Mouse (Mus musculus) liver, postnatal 0 days (tissue): ENCODE measurements at regions not wholly inside any gene's neighbourhood (a gene's known extent, or its start where the extent isn't known, plus 50 kb on each side); places are given as distances from the start of the nearest gene placed in this dataset.
A peak's percentile ranks its signal among the peaks of the same experiment; 100 is the strongest.

Source experiments
- ATAC-seq: fragments of 200-750 bp; cut with Nextera tagmentation; 2 replicates; pipeline ENCODE4 v1.8.0; 2017; ENCODE audit warnings: mild to moderate bottlenecking, moderate library complexity
- DNase-seq: peaks from one replicate; pipeline ENCODE4 v3.0.0-alpha.2; 2016
- H3K27ac ChIP-seq: fragments of 300-500 bp; sonication (generic); 2 replicates; pipeline ENCODE4 v1.5.1; 2014; ENCODE audit warnings: antibody characterized with exemption, moderate library complexity, mild to moderate bottlenecking, low read depth
- H3K27me3 ChIP-seq: fragments of 300-500 bp; sonication (generic); 2 replicates; pipeline ENCODE4 v1.6.1; 2014; ENCODE audit warnings: low read length, control low read depth, mixed read lengths; ENCODE audit not compliant: insufficient read depth
- H3K36me3 ChIP-seq: fragments of 300-500 bp; sonication (generic); replicated peaks from 2 replicates; pipeline ENCODE4 v1.6.1; 2014; ENCODE audit warnings: mild to moderate bottlenecking, control low read depth, low read length, moderate library complexity, mixed read lengths; ENCODE audit not compliant: insufficient read depth
- H3K4me1 ChIP-seq: fragments of 300-500 bp; sonication (generic); 2 replicates; pipeline ENCODE4 v1.6.1; 2014; ENCODE audit warnings: antibody characterized with exemption, mild to moderate bottlenecking, control low read depth; ENCODE audit not compliant: insufficient read depth
- H3K4me2 ChIP-seq: fragments of 300-500 bp; sonication (generic); 2 replicates; pipeline ENCODE4 v1.6.1; 2014; ENCODE audit warnings: low read depth, mild to moderate bottlenecking, low read length, moderate library complexity, mixed read lengths
- H3K4me3 ChIP-seq: fragments of 300-500 bp; sonication (generic); 2 replicates; pipeline ENCODE4 v1.5.1; 2014; ENCODE audit warnings: low read depth, low read length
- H3K9ac ChIP-seq: fragments of 300-500 bp; sonication (generic); replicated peaks from 2 replicates; pipeline ENCODE4 v1.6.1; 2014; ENCODE audit warnings: mild to moderate bottlenecking, moderate library complexity
- H3K9me3 ChIP-seq: fragments of 300-500 bp; sonication (generic); 2 replicates; pipeline ENCODE4 v1.6.1; 2016; ENCODE audit warnings: mild to moderate bottlenecking, control low read depth, low read length, mixed read lengths
- CTCF ChIP-seq: sonication (generic); IDR thresholded peaks from 2 replicates; pipeline ENCODE4 v1.5.1; 2016; ENCODE audit warnings: antibody characterized with exemption, low read depth
- EP300 ChIP-seq: IDR thresholded peaks from 2 replicates; pipeline ENCODE4 v1.6.1; 2016; ENCODE audit warnings: antibody characterized with exemption, low read depth, mild to moderate bottlenecking
- WGBS: fragments of 180-500 bp; shearing (Covaris S2); extraction: QIAGEN DNeasy Blood & Tissue Kit; methylation state at CpG from one replicate; pipeline ENCODE4 v1.1.7; 2014; ENCODE audit not compliant: insufficient replicate concordance; 5-methylcytosine and 5-hydroxymethylcytosine counted together

GRCm38 (mm10) chr13:116795041-116795440, 230.3 kb downstream of the Parp8 start:
- DNase-seq = no peak
- 33% methylated on average over 2 of the region's 2 CpGs for WGBS
- H3K36me3 ChIP-seq = no peaks in the 10 kb centered on the region

GRCm38 (mm10) chr13:116781616-116782015, 243.7 kb downstream of the Parp8 start:
- Histone ChIP-seq H3K4me3 (no peak overlapping the region), H3K27me3 (no peaks in the 10 kb centered on the region), H3K9ac (no peak overlapping the region), H3K4me2 (no peak overlapping the region), H3K36me3 (no peaks in the 10 kb centered on the region), H3K9me3 (no peaks in the 10 kb centered on the region), H3K4me1 (no peaks in the 10 kb centered on the region), H3K27ac (no peak overlapping the region)
- DNase-seq = no peak
- no peak for ATAC-seq
- no peak for TF ChIP-seq EP300
- no peak for TF ChIP-seq CTCF

More at GRCm38 (mm10) chr13:116795041-116795440, 230.3 kb downstream of the Parp8 start:
- no peak for ATAC-seq
- Histone ChIP-seq H3K4me3 (no peak overlapping the region), H3K9me3 (no peaks in the 10 kb centered on the region), H3K4me1 (no peaks in the 10 kb centered on the region), H3K4me2 (no peak overlapping the region), H3K27ac (no peak overlapping the region), H3K9ac (no peak overlapping the region), H3K27me3 (no peaks in the 10 kb centered on the region)
- TF ChIP-seq CTCF = no peak
- TF ChIP-seq EP300 = no peak

- H3K27me3 ChIP-seq = no peaks in the 10 kb centered on the region
- H3K9me3 ChIP-seq = no peaks in the 10 kb centered on the region
- H3K36me3 ChIP-seq = no peaks in the 10 kb centered on the region
- WGBS = 63% methylated on average over 3 of the region's 3 CpGs
- ATAC-seq (no peak), DNase-seq (no peak)
- no peak overlapping the region for H3K27ac ChIP-seq
- TF ChIP-seq CTCF (no peak), EP300 (no peak)
- H3K4me3 ChIP-seq = no peak overlapping the region
- no peaks in the 10 kb centered on the region for H3K4me1 ChIP-seq
- H3K4me2 ChIP-seq = no peak overlapping the region
- no peak overlapping the region for H3K9ac ChIP-seq
Observed at GRCm38 (mm10) chr13:116765491-116765890, 259.8 kb downstream of the Parp8 start.

- Histone ChIP-seq H3K4me2 (no peak overlapping the region), H3K27me3 (no peaks in the 10 kb centered on the region), H3K9me3 (no peaks in the 10 kb centered on the region), H3K4me3 (no peak overlapping the region), H3K36me3 (no peaks in the 10 kb centered on the region), H3K27ac (no peak overlapping the region), H3K4me1 (no peaks in the 10 kb centered on the region), H3K9ac (no peak overlapping the region)
- ATAC-seq = no peak
- TF ChIP-seq EP300 (no peak), CTCF (no peak)
- 80% methylated on average over 2 of the region's 2 CpGs for WGBS
- DNase-seq = no peak
Observed at GRCm38 (mm10) chr13:116759912-116760311, 265.4 kb downstream of the Parp8 start.

- Histone ChIP-seq H3K9me3 (no peaks in the 10 kb centered on the region), H3K9ac (no peak overlapping the region), H3K4me2 (no peak overlapping the region), H3K27ac (no peak overlapping the region), H3K4me3 (no peak overlapping the region), H3K36me3 (no peaks in the 10 kb centered on the region), H3K27me3 (no peaks in the 10 kb centered on the region), H3K4me1 (no peaks in the 10 kb centered on the region)
- 58% methylated on average over 4 of the region's 4 CpGs for WGBS
- DNase-seq = no peak
- TF ChIP-seq EP300 = no peak
- TF ChIP-seq CTCF = no peak
- no peak for ATAC-seq
Observed at GRCm38 (mm10) chr13:116740825-116741224, 284.5 kb downstream of the Parp8 start.

GRCm38 (mm10) chr13:116723361-116724153, 301.8 kb downstream of the Parp8 start:
- no peaks in the 10 kb centered on the region for H3K4me1 ChIP-seq
- 75% methylated on average over 14 of the region's 14 CpGs for WGBS
- no peaks in the 10 kb centered on the region for H3K27me3 ChIP-seq
- TF ChIP-seq CTCF (no peak), EP300 (no peak)
- DNase-seq (no peak), ATAC-seq (no peak)
- H3K27ac ChIP-seq = no peak overlapping the region
- H3K4me2 ChIP-seq = no peak overlapping the region
- H3K9ac ChIP-seq = no peak overlapping the region
- no peaks in the 10 kb centered on the region for H3K9me3 ChIP-seq
- H3K4me3 ChIP-seq = no peak overlapping the region
- H3K36me3 ChIP-seq = no peaks in the 10 kb centered on the region

GRCm38 (mm10) chr13:116714809-116715208, 310.5 kb downstream of the Parp8 start:
- ATAC-seq = no peak
- Histone ChIP-seq H3K9ac (no peak overlapping the region), H3K9me3 (no peaks in the 10 kb centered on the region), H3K4me2 (no peak overlapping the region), H3K36me3 (no peaks in the 10 kb centered on the region), H3K27me3 (peaks cover 23% of the 10 kb centered on the region), H3K4me1 (no peaks in the 10 kb centered on the region), H3K27ac (no peak overlapping the region), H3K4me3 (no peak overlapping the region)
- DNase-seq = peak; percentile 65
- TF ChIP-seq CTCF = peak; percentile 67
- no peak for TF ChIP-seq EP300
- 18% methylated on average over 5 of the region's 5 CpGs for WGBS
